Mouse (Mus musculus) left cerebral cortex, postnatal 4 days (tissue): ENCODE measurements at regions not wholly inside any gene's neighbourhood (a gene's known extent, or its start where the extent isn't known, plus 50 kb on each side); places are given as distances from the start of the nearest gene placed in this dataset.
A peak's percentile ranks its signal among the peaks of the same experiment; 100 is the strongest.

Source experiments
- DNase-seq: peaks from one replicate; pipeline ENCODE4 v3.0.0-alpha.2; 2022
- intact Hi-C: fragments of 180-260 bp; cut with DNase I; formaldehyde crosslinking; loops from one replicate; pipeline ENCODE4 v1.15.1; 2025

- intact Hi-C loops = no loop called here
- DNase-seq = peak; percentile 23
Observed at GRCm38 (mm10) chr6:84514623-84515022, 79.1 kb downstream of the Cyp26b1 start.

GRCm38 (mm10) chr6:84508598-84508997, 85.1 kb downstream of the Cyp26b1 start:
- no peak for DNase-seq
- intact Hi-C loops = no loop called here

GRCm38 (mm10) chr6:84506675-84507074, 87.0 kb downstream of the Cyp26b1 start:
- intact Hi-C loops = no loop called here

GRCm38 (mm10) chr6:84500255-84500886, 93.3 kb downstream of the Cyp26b1 start:
- no peak for DNase-seq
- intact Hi-C loops = no loop called here

More at GRCm38 (mm10) chr6:84506675-84507074, 87.0 kb downstream of the Cyp26b1 start:
- no peak for DNase-seq

DNA sequence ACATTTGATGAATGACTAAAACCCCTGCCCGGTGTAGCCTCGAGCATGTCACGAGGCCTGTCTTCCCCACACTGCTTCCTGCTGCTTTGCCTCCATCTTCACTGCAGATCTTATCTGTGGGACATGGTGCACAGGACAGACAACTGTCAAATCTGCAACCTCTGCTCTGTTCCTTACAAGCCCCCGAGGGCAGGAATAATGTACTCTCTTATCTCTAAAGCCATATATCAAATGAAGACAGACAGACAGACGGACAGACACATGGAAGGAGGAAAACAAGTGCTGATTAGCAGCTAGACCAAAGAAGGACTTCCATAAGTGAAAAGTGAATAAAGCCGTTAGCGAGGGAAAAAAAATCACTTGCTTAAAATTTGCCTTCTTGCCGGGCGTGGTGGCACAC, 95.6 kb downstream of the Cyp26b1 start:
- DNase-seq = no peak
- intact Hi-C loops = no loop called here

- DNase-seq = no peak
- intact Hi-C loops = no loop called here
Observed at GRCm38 (mm10) chr6:84493676-84494075, 100.0 kb downstream of the Cyp26b1 start.

- intact Hi-C loops = no loop called here
- DNase-seq = no peak
Observed at GRCm38 (mm10) chr6:84493169-84493568, 100.5 kb downstream of the Cyp26b1 start.

DNA sequence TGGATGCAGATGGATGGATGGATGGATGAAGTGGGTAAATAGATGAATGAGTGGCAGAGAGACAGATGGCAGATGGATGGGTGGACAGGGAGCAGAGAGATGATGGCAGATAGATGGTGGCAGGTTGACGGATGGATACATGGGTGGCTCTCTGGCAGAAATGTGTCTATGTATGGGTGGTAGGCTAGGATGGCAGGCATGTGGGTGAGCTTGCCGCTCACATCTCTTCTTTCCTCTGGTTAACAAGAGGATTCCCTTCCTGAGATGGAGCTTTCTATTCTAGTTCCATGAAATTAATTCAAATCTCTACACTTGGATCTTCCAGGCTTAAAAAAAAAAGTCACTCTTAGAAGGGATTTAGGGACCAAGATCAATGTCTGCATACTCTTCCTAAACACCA, 101.1 kb downstream of the Cyp26b1 start:
- DNase-seq = no peak
- intact Hi-C loops = no loop called here

- DNase-seq = peak; percentile 31
Observed at GRCm38 (mm10) chr6:84491106-84491505, 102.6 kb downstream of the Cyp26b1 start.

GRCm38 (mm10) chr6:84481205-84481604, 112.5 kb downstream of the Cyp26b1 start:
- intact Hi-C loops = no loop called here

More at GRCm38 (mm10) chr6:84491106-84491505, 102.6 kb downstream of the Cyp26b1 start:
- intact Hi-C loops = no loop called here

GRCm38 (mm10) chr6:84477072-84477471, 116.6 kb downstream of the Cyp26b1 start:
- no peak for DNase-seq

More at GRCm38 (mm10) chr6:84481205-84481604, 112.5 kb downstream of the Cyp26b1 start:
- no peak for DNase-seq

DNA sequence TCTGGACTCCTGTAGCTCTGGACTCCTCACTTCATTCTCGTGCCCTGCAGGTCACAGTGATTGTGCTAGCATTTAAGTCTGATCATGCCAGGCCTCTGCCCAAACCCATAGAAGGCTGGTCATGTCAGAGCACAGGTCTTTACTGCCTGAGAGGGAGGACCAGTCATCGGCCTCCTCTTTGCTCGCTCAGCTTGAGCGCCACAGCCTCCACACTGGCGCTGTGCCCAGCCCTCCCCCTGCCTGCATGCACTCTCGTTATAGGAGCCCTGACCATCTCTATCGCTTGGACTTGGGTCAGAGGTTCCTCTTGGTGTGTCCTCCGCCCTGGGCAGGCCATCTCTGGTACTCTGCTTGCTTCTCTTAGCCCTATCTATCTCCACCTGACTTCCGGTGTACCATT, 117.2 kb downstream of the Cyp26b1 start:
- DNase-seq = peak; percentile 73
- intact Hi-C loops = no loop called here

More at GRCm38 (mm10) chr6:84477072-84477471, 116.6 kb downstream of the Cyp26b1 start:
- intact Hi-C loops = no loop called here

DNA sequence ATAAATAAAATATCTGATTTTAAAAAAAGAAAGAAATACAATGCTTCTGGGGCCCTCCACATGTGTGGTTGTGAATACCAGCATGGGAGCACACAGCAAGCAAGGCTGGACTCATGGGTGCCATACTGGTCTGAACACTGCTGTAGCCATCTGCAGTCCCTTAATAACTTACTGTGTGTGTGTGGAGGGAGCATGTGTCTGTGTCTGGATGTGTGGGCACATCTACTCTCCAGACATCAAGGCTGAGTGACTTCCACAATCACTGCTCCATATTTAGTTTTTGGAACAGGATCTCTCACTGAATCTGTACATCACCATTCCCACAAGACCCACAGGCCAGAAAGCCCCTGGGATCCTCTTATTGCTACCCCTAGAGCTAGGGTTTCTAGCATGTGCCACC, 118.9 kb downstream of the Cyp26b1 start:
- intact Hi-C loops = no loop called here

DNA sequence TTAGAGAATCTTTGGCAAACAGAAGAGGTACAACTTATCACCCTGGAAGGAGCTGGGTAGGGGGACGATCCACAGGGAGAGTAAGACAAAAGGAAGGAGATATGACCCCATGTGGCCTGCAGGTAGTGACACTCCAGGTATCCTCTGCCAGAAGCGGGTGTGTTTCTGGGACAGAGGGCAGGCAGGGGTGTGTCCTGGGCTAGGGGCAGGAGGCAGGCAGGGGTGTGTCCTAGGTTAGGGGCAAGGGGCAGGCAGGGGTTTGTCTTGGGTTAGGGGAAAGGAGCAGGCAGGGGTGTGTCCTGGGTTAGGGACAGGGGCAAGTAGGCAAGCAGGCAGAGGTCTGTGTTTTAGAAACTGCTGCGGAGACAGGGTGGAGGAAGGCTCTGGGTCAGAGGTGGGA, 120.5 kb downstream of the Cyp26b1 start:
- intact Hi-C loops = no loop called here
- DNase-seq = no peak

More for the DNA sequence above, 118.9 kb downstream of the Cyp26b1 start:
- DNase-seq = no peak

- intact Hi-C loops = no loop called here
- no peak for DNase-seq
Observed at GRCm38 (mm10) chr6:84472287-84472686, 121.4 kb downstream of the Cyp26b1 start.

- no peak for DNase-seq
- intact Hi-C loops = no loop called here
Observed at GRCm38 (mm10) chr6:84467319-84467718, 126.4 kb downstream of the Cyp26b1 start.

DNA sequence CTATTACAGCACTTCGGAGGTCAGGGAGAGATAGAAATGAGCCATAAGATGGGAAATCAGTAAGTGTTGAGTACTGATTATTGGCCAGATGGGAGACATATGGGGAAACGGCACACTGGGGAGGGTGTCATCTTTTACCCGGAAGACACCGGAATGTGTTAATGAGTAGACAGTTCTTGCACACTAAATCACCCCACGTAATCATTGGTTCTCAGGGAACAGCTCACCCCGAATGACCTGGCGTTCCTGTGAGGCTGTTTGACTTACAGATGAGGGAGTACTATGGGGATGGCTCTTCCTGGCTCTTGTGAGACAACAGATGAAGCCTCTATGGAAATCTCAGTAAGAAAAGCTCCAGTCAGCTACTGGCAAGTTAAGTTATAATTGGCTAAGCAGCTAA, 127.5 kb downstream of the Cyp26b1 start:
- DNase-seq = peak; percentile 10
- intact Hi-C loops = no loop called here

DNA sequence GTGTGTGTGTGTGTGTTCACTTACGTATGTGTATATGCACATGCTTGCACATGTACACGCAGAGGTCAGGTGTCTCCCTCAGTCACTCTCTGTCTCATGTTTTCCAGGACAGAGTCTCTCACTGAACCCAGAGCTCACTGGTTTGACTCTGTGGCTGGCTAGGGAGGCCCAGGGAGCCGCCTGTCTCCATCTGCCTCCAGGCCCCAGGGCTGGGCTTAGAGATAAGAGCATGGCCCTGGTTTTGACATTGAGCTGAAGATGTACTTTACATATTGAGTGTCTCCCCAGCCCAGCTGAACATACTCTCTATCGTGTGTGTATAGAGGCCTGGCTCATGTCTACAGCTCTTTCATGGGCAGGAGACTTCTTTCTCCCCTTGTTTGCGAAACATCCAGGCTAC, 128.1 kb downstream of the Cyp26b1 start:
- no peak for DNase-seq
- intact Hi-C loops = no loop called here

DNA sequence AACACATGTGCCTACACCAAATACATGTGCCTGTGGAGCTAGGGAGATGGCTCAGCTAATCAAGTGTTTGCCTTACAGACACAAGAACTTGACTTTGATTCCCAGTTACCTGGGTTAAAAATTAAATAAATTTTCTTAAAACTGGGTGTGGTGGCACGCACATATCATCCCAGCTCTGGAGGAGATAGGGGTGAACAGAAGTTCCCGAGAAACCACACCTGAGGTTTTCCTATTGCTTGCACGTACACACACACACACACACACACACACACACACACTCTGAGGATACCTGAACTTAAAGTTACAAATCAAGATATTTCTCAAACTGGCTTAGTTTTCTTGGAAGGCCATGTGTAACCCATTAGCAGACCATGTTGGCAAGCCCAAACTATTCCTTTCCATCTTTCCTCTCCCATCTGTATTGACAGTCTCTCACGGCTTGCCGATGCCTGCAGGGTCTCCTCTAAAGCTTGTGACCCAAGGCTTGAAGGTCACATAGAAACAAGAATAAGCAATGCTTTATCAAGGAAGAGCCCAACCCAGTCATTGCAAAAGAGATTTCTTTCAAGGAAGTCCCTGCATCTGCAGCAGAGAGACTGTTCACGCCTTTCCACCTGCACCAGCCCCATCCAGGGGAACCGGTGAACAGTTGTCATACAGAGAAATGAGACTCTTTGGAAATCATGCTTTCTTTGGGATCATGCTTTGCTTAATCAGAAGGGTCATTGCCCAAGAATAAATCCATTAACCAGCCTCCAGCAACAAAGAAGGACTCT, 129.9 kb downstream of the Cyp26b1 start:
- no peak for DNase-seq
- intact Hi-C loops = no loop called here

GRCm38 (mm10) chr6:84456803-84457202, 136.9 kb downstream of the Cyp26b1 start:
- intact Hi-C loops = no loop called here
- no peak for DNase-seq

DNA sequence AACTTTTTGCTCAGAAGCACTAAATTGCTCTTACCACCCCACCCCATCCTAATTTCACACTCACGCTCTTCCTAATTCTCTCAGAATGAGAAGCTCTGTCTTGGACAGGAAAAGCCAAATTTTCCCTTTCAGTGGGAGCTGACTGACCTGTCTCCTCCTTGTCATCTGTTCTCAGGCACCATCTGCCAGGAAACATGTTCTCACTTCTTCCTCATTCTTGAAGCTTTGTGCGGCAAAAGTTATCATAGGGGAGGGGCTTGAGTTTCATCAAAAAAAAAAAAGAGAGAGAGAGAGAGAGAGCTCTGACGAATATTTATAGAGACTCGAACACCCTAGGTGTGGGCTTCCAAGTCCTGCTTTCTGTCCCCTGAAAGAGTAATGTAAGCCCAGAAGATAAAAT, 148.6 kb downstream of the Cyp26b1 start:
- no peak for DNase-seq
- intact Hi-C loops = no loop called here

GRCm38 (mm10) chr6:84442667-84443066, 151.0 kb downstream of the Cyp26b1 start:
- no peak for DNase-seq
- intact Hi-C loops = no loop called here
